19 mouse cellular contexts compared by ENCODE assay signal in the genomic region with DNA sequence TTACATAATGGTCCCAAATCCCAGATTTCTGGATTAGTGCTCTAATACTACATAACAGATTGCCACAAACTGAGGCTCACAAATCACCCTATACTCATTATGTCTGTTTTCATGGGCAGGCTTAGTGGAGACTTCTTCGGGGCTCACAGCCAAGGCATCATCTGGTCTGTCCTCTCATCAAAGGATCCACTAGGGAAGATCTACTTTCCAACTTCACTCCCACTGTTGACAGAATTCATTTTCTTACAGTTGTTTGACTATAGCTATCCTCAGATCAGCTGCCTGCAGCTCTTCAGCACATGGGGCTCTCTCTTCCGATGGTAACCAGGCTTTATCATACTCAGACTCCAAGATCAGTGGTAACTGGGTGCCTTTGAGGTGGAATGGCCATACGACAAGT. TPM values are rescaled to one million over a fixed set of nuclear protein-coding genes. Genes with fewer than 3 reads are reported as not detected.
A peak's percentile ranks its signal among the peaks of the same experiment; 100 is the strongest.
DNase-seq lines count a peak whose midpoint lies in the region; ATAC-seq lines count a peak whose summit lies in the region.
"Had no signal": no experiment of that assay in that cellular context is flagged by ENCODE, and none has a peak within 500 bp of the region (broad histone marks: within the 10 kb centered on the region; RNA-seq: fewer than 3 reads in every experiment).

No protein-coding gene starts in this region.

- intact Hi-C loops in left cerebral cortex, postnatal 36 days (cut with DNase I): loop anchor here (5.0 kb wide), 1 partner anchor 49 kb away; no protein-coding TSS in a partner anchor
- intact Hi-C loops in left cerebral cortex, postnatal 4 days (cut with DNase I): no loop called here

- ATAC-seq in frontal cortex, adult (ENCODE audit: low TSS enrichment): peak; percentile 70
- ATAC-seq: forebrain, embryonic 16.5 days had no signal

- DNase-seq in frontal cortex, postnatal 14 days (ENCODE audit: low spot score in 2 of 2): no peak
- peak; percentile 22 to 48 for DNase-seq in layer of hippocampus, adult 8-10 months (ENCODE audit: low spot score in 2 of 2)
- DNase-seq in layer of hippocampus, postnatal 14 days (ENCODE audit: low spot score in 2 of 2): no peak
- peak; percentile 35 to 42 for DNase-seq in left cerebral cortex, postnatal 36 days (ENCODE audit: low spot score in 2 of 2)
- DNase-seq in left cerebral cortex, postnatal 4 days: no peak
- peak; percentile 69 for DNase-seq in brain, adult 2 months (ENCODE audit: low read depth, low spot score)
- no peak for DNase-seq in neural tube, embryonic 10.5 days (ENCODE audit: extremely low spot score, low spot score)
- DNase-seq: adrenal gland, postnatal 10 days; cerebellum, adult 2 months; embryo, embryonic 11 days; heart, adult 2 months had no signal

RNA-seq across cellular contexts. Expression of gene Tmco5, which starts 45.2 kb away (rescaled TPM):
- total RNA-seq in layer of hippocampus, adult 8-10 months (2022): 1 to 10 TPM; 1.2 to 3.1 (median 2.0) TPM
- total RNA-seq in layer of hippocampus, postnatal 14 days (2021): 1 to 10 TPM in 1 of 2 experiments, under 1 TPM in 1; 0.99 to 1.7 TPM
- 1 to 10 TPM; 3.5 to 5.7 TPM for total RNA-seq in left cerebral cortex, postnatal 36 days (2021)
- under 1 TPM; 0.34 to 0.72 TPM for total RNA-seq in left cerebral cortex, postnatal 4 days (2021)
- total RNA-seq: adrenal gland, postnatal 10 days; adrenal gland, postnatal 4 days; common myeloid progenitor, adult 5-6 weeks; gastrocnemius, adult 8-10 months; gastrocnemius, postnatal 4 days; heart, adult 2 months; heart, postnatal 25 days; MEL had no signal

Comparison
In these comparisons a context has a peak if more than half of its experiments do, and no peak if none do; other contexts are left out.
1. DNase-seq: peak in layer of hippocampus, adult 8-10 months (2 of 2), left cerebral cortex, postnatal 36 days (2 of 2) and brain, adult 2 months (single experiment); none in frontal cortex, postnatal 14 days (0 of 2), layer of hippocampus, postnatal 14 days (0 of 2), left cerebral cortex, postnatal 4 days (single experiment) and neural tube, embryonic 10.5 days (single experiment).